Mouse (Mus musculus) liver, embryonic 12.5 days (tissue): ENCODE results near the gene Natd1. TPM values are rescaled to one million over a fixed set of nuclear protein-coding genes. Genes with fewer than 3 reads are reported as not detected.
A peak's percentile ranks its signal among the peaks of the same experiment; 100 is the strongest.

ENCODE experiments used
- ATAC-seq: fragments of 200-750 bp; cut with Nextera tagmentation; 2 replicates; pipeline ENCODE4 v1.8.0; 2017; ENCODE audit warnings: moderate number of reproducible peaks, mild to moderate bottlenecking, moderate library complexity
- H3K27ac ChIP-seq: fragments of 300-500 bp; sonication (generic); 2 replicates; pipeline ENCODE4 v1.5.1; 2016; ENCODE audit warnings: mild to moderate bottlenecking
- H3K27me3 ChIP-seq: fragments of 300-500 bp; sonication (generic); replicated peaks from 2 replicates; pipeline ENCODE4 v1.6.1; 2016; ENCODE audit warnings: mild to moderate bottlenecking, moderate library complexity
- H3K36me3 ChIP-seq: fragments of 300-500 bp; sonication (generic); 2 replicates; pipeline ENCODE4 v1.6.1; 2016; ENCODE audit warnings: mild to moderate bottlenecking, moderate library complexity
- H3K4me1 ChIP-seq: fragments of 300-500 bp; sonication (generic); 2 replicates; pipeline ENCODE4 v1.6.1; 2016
- H3K4me2 ChIP-seq: fragments of 300-500 bp; sonication (generic); 2 replicates; pipeline ENCODE4 v1.6.1; 2016; ENCODE audit warnings: mild to moderate bottlenecking, moderate library complexity
- H3K4me3 ChIP-seq: fragments of 300-500 bp; sonication (generic); 2 replicates; pipeline ENCODE4 v1.5.1; 2016; ENCODE audit warnings: mild to moderate bottlenecking, moderate library complexity
- H3K9ac ChIP-seq: fragments of 300-500 bp; sonication (generic); 2 replicates; pipeline ENCODE4 v1.6.1; 2016; ENCODE audit warnings: mild to moderate bottlenecking, moderate library complexity
- H3K9me3 ChIP-seq: fragments of 300-500 bp; sonication (generic); replicated peaks from 2 replicates; pipeline ENCODE4 v1.6.1; 2016; ENCODE audit warnings: mild to moderate bottlenecking, moderate library complexity
- WGBS: fragments of 180-500 bp; shearing (Covaris S2); methylation state at CpG from one replicate; pipeline ENCODE4 v1.1.7; 2016; ENCODE audit not compliant: insufficient replicate concordance; 5-methylcytosine and 5-hydroxymethylcytosine counted together
- polyA plus RNA-seq: library from polyadenylated mRNA; unstranded; fragments of >200 nt; fragmentation: Nextera tagmentation; extraction: Ambion mirVana; gene quantifications from 2 replicates; pipeline ENCODE4 v1.2.1, GENCODE M21; 2016

The Natd1 gene
- polyA plus RNA-seq, 1 experiment from 2014 or later = 9.6 TPM

GRCm38 (mm10) chr11:60942263-60943015, 27.9 kb upstream of the Natd1 start:
- peak overlapping the region; percentile 50 for H3K4me3 ChIP-seq
- 47% methylated on average over 9 of the region's 9 CpGs for WGBS
- H3K9me3 ChIP-seq = no peaks in the 10 kb centered on the region
- H3K4me2 ChIP-seq = peak overlapping the region; percentile 83
- peaks cover 59% of the 10 kb centered on the region for H3K4me1 ChIP-seq
- H3K9ac ChIP-seq = peak overlapping the region; percentile 74
- peaks cover 97% of the 10 kb centered on the region for H3K36me3 ChIP-seq
- H3K27me3 ChIP-seq = no peaks in the 10 kb centered on the region
- H3K27ac ChIP-seq = peak overlapping the region; percentile 89
- ATAC-seq = peak; percentile 94

GRCm38 (mm10) chr11:60941370-60941769, 26.8 kb upstream of the Natd1 start:
- no peaks in the 10 kb centered on the region for H3K9me3 ChIP-seq
- H3K4me3 ChIP-seq = peak overlapping the region; percentile 50
- peaks cover 95% of the 10 kb centered on the region for H3K36me3 ChIP-seq
- 54% methylated on average over 9 of the region's 9 CpGs for WGBS
- H3K4me1 ChIP-seq = peaks cover 70% of the 10 kb centered on the region
- ATAC-seq = peak; percentile 73
- H3K27ac ChIP-seq = peak overlapping the region; percentile 89
- peak overlapping the region; percentile 74 for H3K9ac ChIP-seq
- no peaks in the 10 kb centered on the region for H3K27me3 ChIP-seq
- H3K4me2 ChIP-seq = peak overlapping the region; percentile 83

DNA sequence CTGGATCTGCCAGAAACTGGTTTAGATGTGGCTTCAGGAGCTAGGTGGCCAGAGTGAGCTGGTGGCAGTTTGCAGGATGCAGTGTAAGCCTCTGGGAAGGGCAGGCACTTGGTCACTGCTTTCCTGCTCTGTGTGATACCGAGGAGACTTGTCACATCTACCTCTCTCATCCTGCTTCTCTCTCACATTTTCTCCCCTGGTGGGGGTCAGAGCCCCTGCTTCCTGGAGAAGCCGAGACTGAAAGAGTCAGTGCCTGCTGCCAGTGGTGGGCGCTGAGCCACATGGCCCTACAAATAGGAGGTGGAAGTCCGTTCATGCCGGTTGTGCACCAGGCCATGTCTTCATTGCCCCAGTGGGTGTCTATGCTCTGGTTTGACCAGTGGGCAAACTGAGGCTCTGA, 26.0 kb upstream of the Natd1 start:
- Histone ChIP-seq H3K4me3 (no peak overlapping the region), H3K4me1 (peaks cover 79% of the 10 kb centered on the region), H3K27me3 (no peaks in the 10 kb centered on the region), H3K9ac (0 out of 2 replicates have a peak overlapping the region, but pooled peaks have one; percentile 13), H3K9me3 (no peaks in the 10 kb centered on the region), H3K27ac (peak overlapping the region; percentile 89), H3K4me2 (peak overlapping the region; percentile 83), H3K36me3 (peaks cover 90% of the 10 kb centered on the region)
- 84% methylated on average over 5 of the region's 5 CpGs for WGBS
- no peak for ATAC-seq

DNA sequence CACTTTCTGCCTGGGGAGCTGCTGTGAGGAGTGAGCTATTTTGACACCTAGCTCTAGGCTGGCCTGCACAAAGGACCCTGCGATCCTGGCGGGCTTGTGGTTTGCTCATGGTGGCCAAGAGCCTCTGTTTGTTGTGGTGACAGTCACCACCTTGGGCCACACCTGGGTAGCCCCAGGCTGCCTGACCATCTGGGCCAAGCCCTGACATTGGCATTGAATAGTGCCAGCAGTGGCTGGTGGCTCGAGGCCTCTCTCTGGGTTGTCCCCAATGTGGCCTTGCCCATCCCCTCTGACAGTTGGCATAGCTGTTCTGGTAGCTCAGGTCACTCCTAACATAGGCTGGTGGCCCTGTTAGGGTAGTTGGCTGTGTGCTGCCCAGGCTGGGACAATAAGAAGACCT, 24.9 kb upstream of the Natd1 start:
- 0 out of 2 replicates have a peak overlapping the region, but pooled peaks have one; percentile 13 for H3K9ac ChIP-seq
- peak overlapping the region; percentile 89 for H3K27ac ChIP-seq
- H3K4me3 ChIP-seq = no peak overlapping the region
- no peaks in the 10 kb centered on the region for H3K9me3 ChIP-seq
- WGBS = 86% methylated on average over 3 of the region's 3 CpGs
- H3K27me3 ChIP-seq = no peaks in the 10 kb centered on the region
- H3K4me2 ChIP-seq = no peak overlapping the region
- ATAC-seq = no peak
- peaks cover 88% of the 10 kb centered on the region for H3K4me1 ChIP-seq
- peaks cover 85% of the 10 kb centered on the region for H3K36me3 ChIP-seq

DNA sequence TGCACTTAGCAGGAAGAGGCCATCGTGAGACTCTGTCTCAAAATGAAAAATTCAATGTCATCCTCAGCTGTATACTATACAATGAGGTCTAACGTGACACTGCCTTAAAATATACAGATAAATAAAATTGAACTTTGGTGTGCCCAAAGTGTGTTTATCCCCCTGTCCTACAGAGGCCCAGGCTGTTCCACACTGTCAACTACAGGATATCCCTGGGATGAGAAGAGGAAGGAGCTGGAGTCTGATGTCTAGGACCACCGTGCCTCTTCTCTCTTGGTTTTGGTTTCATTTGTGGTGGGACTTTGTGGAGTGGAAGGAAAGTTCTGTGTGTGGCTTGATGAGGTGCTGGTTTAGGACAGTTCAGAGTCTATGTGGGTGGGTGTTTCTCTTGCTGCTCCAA, 23.1 kb upstream of the Natd1 start:
- peaks cover 99% of the 10 kb centered on the region for H3K4me1 ChIP-seq
- H3K9me3 ChIP-seq = no peaks in the 10 kb centered on the region
- H3K4me3 ChIP-seq = no peak overlapping the region
- peak overlapping the region; percentile 94; the same call in 1 of the 2 replicates for H3K4me2 ChIP-seq
- WGBS = 54% methylated on average over 3 of the region's 3 CpGs
- peaks cover 79% of the 10 kb centered on the region for H3K36me3 ChIP-seq
- no peak for ATAC-seq
- H3K27me3 ChIP-seq = no peaks in the 10 kb centered on the region
- peak overlapping the region; percentile 53 for H3K27ac ChIP-seq
- peak overlapping the region; percentile 23; the same call in 1 of the 2 replicates for H3K9ac ChIP-seq

DNA sequence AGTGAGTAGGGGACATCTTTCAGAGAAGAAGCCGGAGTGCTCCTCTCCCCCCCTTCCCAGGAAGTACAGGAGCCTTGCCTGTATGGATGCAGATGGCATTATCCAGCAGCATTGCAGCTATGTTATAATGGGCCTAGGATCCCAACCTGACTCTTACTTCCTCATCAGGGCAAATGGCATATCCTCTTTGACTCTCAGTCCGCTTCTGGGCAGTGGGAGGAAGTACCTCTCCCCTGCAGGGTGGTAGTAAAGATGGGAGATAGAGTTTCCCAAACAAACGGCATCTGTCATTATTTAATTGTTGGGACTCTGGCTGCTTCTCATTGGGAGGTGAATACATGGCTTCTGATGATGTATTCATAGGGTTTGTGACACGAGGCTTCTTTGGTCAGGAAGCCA, 21.4 kb upstream of the Natd1 start:
- H3K9ac ChIP-seq = peak overlapping the region; percentile 70
- H3K27ac ChIP-seq = peak overlapping the region; percentile 98
- no peaks in the 10 kb centered on the region for H3K27me3 ChIP-seq
- H3K4me3 ChIP-seq = peak overlapping the region; percentile 52
- peaks cover 89% of the 10 kb centered on the region for H3K4me1 ChIP-seq
- H3K36me3 ChIP-seq = peaks cover 65% of the 10 kb centered on the region
- ATAC-seq = no peak
- no peaks in the 10 kb centered on the region for H3K9me3 ChIP-seq
- 38% methylated on average over 4 of the region's 4 CpGs for WGBS
- H3K4me2 ChIP-seq = peak overlapping the region; percentile 94

DNA sequence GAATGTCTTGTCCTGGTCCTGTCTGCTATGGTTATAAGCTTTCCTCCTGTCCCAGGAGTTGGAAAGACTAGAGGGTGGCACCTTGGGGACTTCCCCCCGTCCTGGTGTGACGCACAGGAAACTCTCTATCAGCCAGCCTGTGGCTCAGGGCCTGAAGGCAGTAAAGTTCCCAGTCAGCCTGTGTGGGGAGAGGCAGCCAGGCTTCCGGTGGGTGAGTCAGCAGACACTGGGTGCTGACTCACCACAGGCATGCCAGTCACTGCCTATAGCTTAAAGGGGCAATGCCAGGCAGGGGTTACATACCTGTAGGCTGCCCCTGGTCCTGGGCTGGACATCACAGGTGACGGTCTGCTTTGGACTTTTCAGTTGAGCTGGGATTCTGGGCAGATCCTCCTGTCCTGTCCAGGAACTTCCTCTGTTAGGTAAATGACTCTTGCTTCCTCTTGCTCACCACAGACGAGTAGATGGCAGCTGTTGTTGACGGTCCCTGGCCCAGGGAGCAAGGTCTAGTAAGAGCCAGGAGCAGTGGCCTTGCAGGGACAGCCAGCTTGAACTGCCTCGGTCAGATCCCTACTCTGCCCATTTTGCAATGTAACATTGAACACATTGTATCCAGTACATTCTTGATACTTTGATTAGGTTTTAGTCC, 20.9 kb upstream of the Natd1 start:
- Histone ChIP-seq H3K27ac (peak overlapping the region; percentile 98), H3K4me2 (peak overlapping the region; percentile 94), H3K4me3 (peak overlapping the region; percentile 52), H3K36me3 (peaks cover 60% of the 10 kb centered on the region), H3K27me3 (no peaks in the 10 kb centered on the region), H3K9me3 (no peaks in the 10 kb centered on the region), H3K4me1 (peaks cover 89% of the 10 kb centered on the region), H3K9ac (peak overlapping the region; percentile 70)
- peak; percentile 84 for ATAC-seq
- WGBS = 9% methylated on average over 7 of the region's 7 CpGs

- no peaks in the 10 kb centered on the region for H3K27me3 ChIP-seq
- ATAC-seq = no peak
- H3K4me1 ChIP-seq = peaks cover 89% of the 10 kb centered on the region
- WGBS = 30% methylated on average over 2 of the region's 2 CpGs
- no peaks in the 10 kb centered on the region for H3K9me3 ChIP-seq
- peak overlapping the region; percentile 52 for H3K4me3 ChIP-seq
- H3K4me2 ChIP-seq = peak overlapping the region; percentile 94
- peak overlapping the region; percentile 98 for H3K27ac ChIP-seq
- H3K36me3 ChIP-seq = peaks cover 54% of the 10 kb centered on the region
- H3K9ac ChIP-seq = peak overlapping the region; percentile 70
Measured at GRCm38 (mm10) chr11:60934795-60935194, 20.2 kb upstream of the Natd1 start.

GRCm38 (mm10) chr11:60933178-60933930, 18.8 kb upstream of the Natd1 start:
- no peak for ATAC-seq
- peaks cover 78% of the 10 kb centered on the region for H3K4me1 ChIP-seq
- H3K4me3 ChIP-seq = peak overlapping the region; percentile 95
- H3K36me3 ChIP-seq = peaks cover 39% of the 10 kb centered on the region
- no peaks in the 10 kb centered on the region for H3K27me3 ChIP-seq
- 63% methylated on average over 10 of the region's 10 CpGs for WGBS
- peak overlapping the region; percentile 94 for H3K4me2 ChIP-seq
- peak overlapping the region; percentile 89 for H3K27ac ChIP-seq
- H3K9ac ChIP-seq = peak overlapping the region; percentile 96
- H3K9me3 ChIP-seq = no peaks in the 10 kb centered on the region

DNA sequence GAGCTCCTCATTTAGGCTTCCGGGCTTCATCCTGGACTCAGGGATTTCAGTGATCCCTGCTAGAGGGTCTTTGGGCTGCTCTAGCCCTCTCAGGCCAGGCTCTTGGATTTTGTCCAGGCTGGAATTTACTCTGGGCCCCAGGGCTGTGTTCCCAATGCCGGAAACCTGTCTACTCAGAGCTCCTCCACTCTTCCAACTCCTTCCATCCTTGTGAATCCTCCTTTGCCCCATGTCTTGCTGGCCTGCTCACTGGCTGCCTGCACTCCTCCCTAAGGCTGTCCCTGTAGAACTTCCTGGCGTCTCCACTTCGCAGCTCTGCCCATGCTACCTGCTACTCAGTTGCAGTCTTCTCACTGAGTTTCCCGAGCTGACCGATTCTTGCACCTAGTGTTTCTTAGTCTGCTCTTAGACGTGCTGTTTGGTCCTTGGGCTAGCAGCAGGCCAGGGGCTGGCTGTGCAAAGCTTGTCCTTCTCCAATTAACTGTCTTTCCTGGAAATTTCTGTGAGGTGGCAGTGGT, 18.0 kb upstream of the Natd1 start:
- WGBS = 3% methylated on average over 7 of the region's 7 CpGs
- ATAC-seq = no peak
- H3K27ac ChIP-seq = peak overlapping the region; percentile 89
- peaks cover 77% of the 10 kb centered on the region for H3K4me1 ChIP-seq
- no peaks in the 10 kb centered on the region for H3K27me3 ChIP-seq
- H3K9ac ChIP-seq = peak overlapping the region; percentile 96
- H3K4me3 ChIP-seq = peak overlapping the region; percentile 95
- H3K9me3 ChIP-seq = no peaks in the 10 kb centered on the region
- peaks cover 31% of the 10 kb centered on the region for H3K36me3 ChIP-seq
- H3K4me2 ChIP-seq = peak overlapping the region; percentile 94

GRCm38 (mm10) chr11:60931869-60932481, 17.4 kb upstream of the Natd1 start, which contains the start of gene Map2k3:
Map2k3 (plus strand) TSS chr11:60932033.
- no peaks in the 10 kb centered on the region for H3K9me3 ChIP-seq
- peak within 1 kb of the TSS; percentile 94 for H3K4me2 ChIP-seq
- under 1% methylated on average over 59 of the region's 59 CpGs for WGBS
- peaks cover 76% of the 10 kb centered on the region for H3K4me1 ChIP-seq
- no peaks in the 10 kb centered on the region for H3K27me3 ChIP-seq
- H3K4me3 ChIP-seq = peak within 1 kb of the TSS; percentile 95
- H3K9ac ChIP-seq = peak within 1 kb of the TSS; percentile 96
- peaks cover 25% of the 10 kb centered on the region for H3K36me3 ChIP-seq
- peak within 1 kb of the TSS; percentile 89 for H3K27ac ChIP-seq
- ATAC-seq = peak; percentile 87
